Mouse (Mus musculus): Measurements from ENCODE around the gene Fam107b. TPM values are rescaled to one million over a fixed set of nuclear protein-coding genes. Genes with fewer than 3 reads are reported as not detected.

The Fam107b gene
- polyA plus RNA-seq, 1 experiment from 2014 or later: 38.1 TPM

GRCm38 (mm10) chr2:3750126-3750525 lies 179.8 kb downstream of the Fam107b start:
- no peak overlapping the region for H3K4me2 ChIP-seq
- peaks cover 33% of the 10 kb centered on the region for H3K4me1 ChIP-seq
- no peak overlapping the region for H3K4me3 ChIP-seq
- H3K27me3 ChIP-seq: no peaks in the 10 kb centered on the region
- no peaks in the 10 kb centered on the region for H3K9me3 ChIP-seq
- ATAC-seq (ENCODE audit: insufficient number of reproducible peaks, low FRiP score, low TSS enrichment, low read depth): no peak
- no peak overlapping the region for H3K9ac ChIP-seq
- no peaks in the 10 kb centered on the region for H3K36me3 ChIP-seq
- 75% methylated on average over 9 of the region's 9 CpGs for WGBS
- no peak overlapping the region for H3K27ac ChIP-seq

GRCm38 (mm10) chr2:3752365-3752764 lies 182.1 kb downstream of the Fam107b start:
- H3K36me3 ChIP-seq: no peaks in the 10 kb centered on the region
- WGBS: 63% methylated on average over 7 of the region's 7 CpGs

GRCm38 (mm10) chr2:3752893-3753292 lies 182.6 kb downstream of the Fam107b start:
- Histone ChIP-seq H3K4me3 (no peak overlapping the region), H3K4me1 (peaks cover 35% of the 10 kb centered on the region)

More at GRCm38 (mm10) chr2:3752365-3752764, 182.1 kb downstream of the Fam107b start:
- Histone ChIP-seq H3K4me3 (no peak overlapping the region), H3K27ac (no peak overlapping the region), H3K4me1 (peaks cover 35% of the 10 kb centered on the region), H3K4me2 (no peak overlapping the region), H3K27me3 (no peaks in the 10 kb centered on the region), H3K9me3 (no peaks in the 10 kb centered on the region), H3K9ac (0 out of 2 replicates have a peak overlapping the region, but pooled peaks have one; percentile 7)
- no peak for ATAC-seq (ENCODE audit: insufficient number of reproducible peaks, low FRiP score, low TSS enrichment, low read depth)

GRCm38 (mm10) chr2:3753749-3754148 lies 183.5 kb downstream of the Fam107b start:
- peaks cover 29% of the 10 kb centered on the region for H3K4me1 ChIP-seq
- 5% methylated on average over 2 of the region's 2 CpGs for WGBS
- no peaks in the 10 kb centered on the region for H3K9me3 ChIP-seq
- H3K4me3 ChIP-seq: no peak overlapping the region
- no peaks in the 10 kb centered on the region for H3K36me3 ChIP-seq
- H3K27ac ChIP-seq: peak overlapping the region; percentile 33; the same call in 1 of the 2 replicates
- ATAC-seq (ENCODE audit: insufficient number of reproducible peaks, low FRiP score, low TSS enrichment, low read depth): no peak
- H3K9ac ChIP-seq: no peak overlapping the region
- no peaks in the 10 kb centered on the region for H3K27me3 ChIP-seq
- no peak overlapping the region for H3K4me2 ChIP-seq

More at GRCm38 (mm10) chr2:3752893-3753292, 182.6 kb downstream of the Fam107b start:
- H3K4me2 ChIP-seq: no peak overlapping the region
- H3K9me3 ChIP-seq: no peaks in the 10 kb centered on the region
- H3K27ac ChIP-seq: peak overlapping the region; percentile 33; the same call in 1 of the 2 replicates
- no peak overlapping the region for H3K9ac ChIP-seq
- WGBS: 87% methylated on average over 5 of the region's 5 CpGs
- H3K27me3 ChIP-seq: no peaks in the 10 kb centered on the region
- no peak for ATAC-seq (ENCODE audit: insufficient number of reproducible peaks, low FRiP score, low TSS enrichment, low read depth)
- no peaks in the 10 kb centered on the region for H3K36me3 ChIP-seq

- ATAC-seq (ENCODE audit: insufficient number of reproducible peaks, low FRiP score, low TSS enrichment, low read depth): no peak
- Histone ChIP-seq H3K27me3 (no peaks in the 10 kb centered on the region), H3K4me3 (no peak overlapping the region), H3K27ac (no peak overlapping the region), H3K4me2 (no peak overlapping the region), H3K36me3 (no peaks in the 10 kb centered on the region), H3K4me1 (peaks cover 19% of the 10 kb centered on the region), H3K9me3 (no peaks in the 10 kb centered on the region), H3K9ac (no peak overlapping the region)
- 94% methylated on average over 5 of the region's 5 CpGs for WGBS
These were observed 185.6 kb downstream of the Fam107b start for GRCm38 (mm10) chr2:3755936-3756335.

- Histone ChIP-seq H3K9me3 (no peaks in the 10 kb centered on the region), H3K4me2 (no peak overlapping the region), H3K9ac (no peak overlapping the region), H3K4me1 (peaks cover 28% of the 10 kb centered on the region), H3K4me3 (no peak overlapping the region), H3K36me3 (no peaks in the 10 kb centered on the region), H3K27ac (no peak overlapping the region), H3K27me3 (no peaks in the 10 kb centered on the region)
- ATAC-seq (ENCODE audit: insufficient number of reproducible peaks, low FRiP score, low TSS enrichment, low read depth): no peak
- 88% methylated on average over 6 of the region's 6 CpGs for WGBS
These were observed 188.1 kb downstream of the Fam107b start for GRCm38 (mm10) chr2:3758406-3758805.

- WGBS: 68% methylated on average over 6 of the region's 6 CpGs
- Histone ChIP-seq H3K4me3 (no peak overlapping the region), H3K4me1 (peaks cover 23% of the 10 kb centered on the region), H3K36me3 (no peaks in the 10 kb centered on the region), H3K27ac (no peak overlapping the region), H3K27me3 (no peaks in the 10 kb centered on the region), H3K9me3 (no peaks in the 10 kb centered on the region), H3K4me2 (no peak overlapping the region), H3K9ac (no peak overlapping the region)
- no peak for ATAC-seq (ENCODE audit: insufficient number of reproducible peaks, low FRiP score, low TSS enrichment, low read depth)
These were observed 190.0 kb downstream of the Fam107b start for GRCm38 (mm10) chr2:3760234-3760836.

- WGBS: 38% methylated on average over 6 of the region's 6 CpGs
- Histone ChIP-seq H3K4me3 (no peak overlapping the region), H3K4me1 (peaks cover 37% of the 10 kb centered on the region), H3K27me3 (no peaks in the 10 kb centered on the region), H3K27ac (no peak overlapping the region), H3K4me2 (no peak overlapping the region), H3K9me3 (no peaks in the 10 kb centered on the region), H3K36me3 (no peaks in the 10 kb centered on the region), H3K9ac (no peak overlapping the region)
- no peak for ATAC-seq (ENCODE audit: insufficient number of reproducible peaks, low FRiP score, low TSS enrichment, low read depth)
These were observed 193.8 kb downstream of the Fam107b start for GRCm38 (mm10) chr2:3764136-3764535.

GRCm38 (mm10) chr2:3765957-3766783 lies 195.9 kb downstream of the Fam107b start:
- no peaks in the 10 kb centered on the region for H3K36me3 ChIP-seq
- no peak overlapping the region for H3K9ac ChIP-seq
- peak; percentile 52; the same call in 1 of the 2 replicates for ATAC-seq (ENCODE audit: insufficient number of reproducible peaks, low FRiP score, low TSS enrichment, low read depth)
- no peaks in the 10 kb centered on the region for H3K9me3 ChIP-seq
- 46% methylated on average over 11 of the region's 11 CpGs for WGBS
- H3K4me2 ChIP-seq: no peak overlapping the region
- no peak overlapping the region for H3K4me3 ChIP-seq
- peaks cover 37% of the 10 kb centered on the region for H3K4me1 ChIP-seq
- H3K27ac ChIP-seq: peak overlapping the region; percentile 18; the same call in 1 of the 2 replicates
- H3K27me3 ChIP-seq: no peaks in the 10 kb centered on the region

- Histone ChIP-seq H3K27ac (no peak overlapping the region), H3K9ac (no peak overlapping the region), H3K4me1 (peaks cover 19% of the 10 kb centered on the region), H3K9me3 (no peaks in the 10 kb centered on the region), H3K4me3 (no peak overlapping the region), H3K36me3 (peaks cover 3% of the 10 kb centered on the region; the same call in 1 of the 2 replicates), H3K27me3 (no peaks in the 10 kb centered on the region), H3K4me2 (no peak overlapping the region)
- ATAC-seq (ENCODE audit: insufficient number of reproducible peaks, low FRiP score, low TSS enrichment, low read depth): 0 out of 2 replicates have a peak, but pooled peaks have one; percentile 55
- WGBS: 30% methylated on average over 6 of the region's 6 CpGs
These were observed 199.0 kb downstream of the Fam107b start for GRCm38 (mm10) chr2:3769260-3769659.

GRCm38 (mm10) chr2:3769786-3770318 lies 199.6 kb downstream of the Fam107b start:
- WGBS: 74% methylated on average over 9 of the region's 9 CpGs
- H3K36me3 ChIP-seq: peaks cover 3% of the 10 kb centered on the region; the same call in 1 of the 2 replicates
- no peak overlapping the region for H3K4me3 ChIP-seq
- no peaks in the 10 kb centered on the region for H3K9me3 ChIP-seq
- no peaks in the 10 kb centered on the region for H3K27me3 ChIP-seq
- no peak for ATAC-seq (ENCODE audit: insufficient number of reproducible peaks, low FRiP score, low TSS enrichment, low read depth)
- peaks cover 18% of the 10 kb centered on the region for H3K4me1 ChIP-seq
- H3K9ac ChIP-seq: no peak overlapping the region
- no peak overlapping the region for H3K27ac ChIP-seq
- no peak overlapping the region for H3K4me2 ChIP-seq

GRCm38 (mm10) chr2:3770383-3770782 lies 200.1 kb downstream of the Fam107b start:
- WGBS: 91% methylated on average over 2 of the region's 2 CpGs
- Histone ChIP-seq H3K9me3 (no peaks in the 10 kb centered on the region), H3K36me3 (peaks cover 3% of the 10 kb centered on the region; the same call in 1 of the 2 replicates), H3K4me3 (no peak overlapping the region), H3K4me2 (no peak overlapping the region), H3K27ac (no peak overlapping the region), H3K27me3 (no peaks in the 10 kb centered on the region), H3K4me1 (peaks cover 16% of the 10 kb centered on the region), H3K9ac (no peak overlapping the region)
- ATAC-seq (ENCODE audit: insufficient number of reproducible peaks, low FRiP score, low TSS enrichment, low read depth): no peak

Measured in limb, embryonic 15.5 days (tissue).